Mouse (Mus musculus) fat pad, adult 2 months (tissue): ENCODE data around the gene Slc26a3.
A peak's percentile ranks its signal among the peaks of the same experiment; 100 is the strongest.

ENCODE experiments used
- DNase-seq: peaks from one replicate; pipeline ENCODE4 v3.0.0-alpha.2; 2011; ENCODE audit warnings: low read depth, low spot score; ENCODE audit errors: extremely low read depth

Slc26a3 gene

DNA sequence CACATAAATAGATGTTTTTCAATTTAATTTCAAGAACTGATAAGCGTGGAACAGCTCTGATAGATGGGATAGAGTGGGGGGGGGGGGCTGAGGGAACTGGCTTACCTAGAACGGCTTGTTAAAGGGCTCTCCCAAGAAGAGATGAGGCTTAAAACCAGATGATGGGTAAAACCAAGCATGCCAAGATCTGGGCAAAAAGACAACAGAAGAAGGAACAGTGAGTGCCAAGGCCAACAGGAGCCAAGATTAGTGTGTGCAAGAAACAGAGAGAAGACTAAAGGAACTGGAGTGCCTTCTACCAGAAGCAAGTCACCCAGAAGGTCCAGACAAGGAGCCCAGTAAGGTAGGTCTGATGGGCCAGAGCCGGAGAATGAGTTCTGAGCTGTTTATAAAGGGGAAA lies at the start of gene Slc26a3:
TSS of gene Slc26a3 (plus strand) at position 301 of the 400 bp plus-strand sequence.
- DNase-seq = no peak

DNA sequence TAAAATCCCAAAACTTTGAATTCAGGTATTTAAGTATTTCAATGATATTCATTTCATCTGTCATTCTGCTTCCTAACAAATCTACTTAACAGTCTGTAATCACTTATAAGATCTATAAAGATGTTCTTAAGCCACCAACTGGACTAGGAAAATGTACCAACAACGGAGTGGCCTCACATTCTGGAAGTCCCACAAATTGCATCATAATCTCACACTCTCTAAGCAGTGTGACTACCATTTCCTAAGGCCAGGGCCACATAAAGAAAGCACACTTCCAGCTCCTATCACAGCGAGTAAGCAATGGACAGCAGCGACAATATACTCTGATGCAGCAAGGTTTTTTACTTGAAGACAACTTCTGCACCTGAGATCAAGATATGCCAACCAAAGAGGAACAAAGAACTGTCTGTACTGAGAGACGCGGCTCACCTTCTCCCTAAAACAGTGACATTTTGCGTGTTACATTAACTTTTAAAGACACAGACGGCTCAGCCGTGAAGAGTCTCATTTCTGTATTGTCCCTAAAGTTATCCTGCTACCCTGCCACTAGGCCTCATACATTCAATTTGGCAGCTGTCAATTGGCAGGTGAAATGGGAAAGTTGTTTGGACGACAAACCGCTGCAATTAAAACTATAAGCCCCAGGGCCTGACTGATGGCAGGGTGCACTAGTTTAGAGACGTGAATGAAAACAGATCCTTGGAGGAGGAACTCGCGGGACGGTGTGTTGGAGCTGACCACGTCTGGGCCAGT lies 40.3 kb upstream of the Slc26a3 start:
- peak; percentile 37 for DNase-seq

GRCm38 (mm10) chr12:31350944-31351928 lies 39.4 kb upstream of the Slc26a3 start, which contains the start of gene Dld:
TSS of gene Dld (minus strand) at chr12:31351453.
- peak; percentile 46 for DNase-seq

DNA sequence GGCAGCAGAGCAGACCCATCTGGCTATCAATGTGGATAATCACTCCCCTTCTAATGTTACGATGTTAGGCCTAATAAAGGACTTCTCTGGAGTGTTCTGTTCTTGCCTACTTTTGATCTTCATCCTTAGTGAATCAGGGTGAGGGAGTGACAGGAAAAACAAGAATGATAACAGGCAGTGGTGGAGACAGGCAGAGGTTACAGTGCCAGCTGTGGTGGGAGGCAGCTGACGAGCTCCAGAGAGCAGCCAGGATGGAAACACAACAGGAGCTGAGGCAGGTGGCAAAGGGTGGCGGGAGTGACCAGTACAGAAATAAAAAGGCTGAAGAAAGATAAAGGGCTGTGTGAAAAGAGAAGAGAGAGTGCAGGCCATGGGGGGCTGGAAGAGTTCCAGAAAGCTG lies 24.2 kb upstream of the Slc26a3 start:
- DNase-seq = no peak

DNA sequence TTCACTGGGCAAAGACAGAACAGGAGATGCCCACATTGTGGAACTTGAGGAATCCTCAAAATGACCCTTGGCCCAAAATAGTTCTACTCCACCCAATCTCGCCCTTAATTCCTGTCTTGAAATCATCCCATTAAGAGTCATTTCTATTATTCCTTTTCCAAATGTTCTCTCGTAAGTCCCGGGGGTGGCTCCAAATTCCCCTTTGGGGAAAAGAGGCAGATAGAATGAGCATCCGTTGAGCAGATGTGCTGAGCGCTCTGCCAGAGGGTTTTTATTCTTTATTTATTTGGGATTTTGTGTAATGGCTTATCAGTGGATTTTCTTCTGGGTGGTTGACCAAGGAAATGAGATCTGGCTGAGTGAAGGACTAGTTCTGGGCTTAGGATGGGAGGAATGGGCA lies 22.9 kb upstream of the Slc26a3 start:
- no peak for DNase-seq

GRCm38 (mm10) chr12:31369118-31369517 lies 21.6 kb upstream of the Slc26a3 start:
- DNase-seq = no peak

DNA sequence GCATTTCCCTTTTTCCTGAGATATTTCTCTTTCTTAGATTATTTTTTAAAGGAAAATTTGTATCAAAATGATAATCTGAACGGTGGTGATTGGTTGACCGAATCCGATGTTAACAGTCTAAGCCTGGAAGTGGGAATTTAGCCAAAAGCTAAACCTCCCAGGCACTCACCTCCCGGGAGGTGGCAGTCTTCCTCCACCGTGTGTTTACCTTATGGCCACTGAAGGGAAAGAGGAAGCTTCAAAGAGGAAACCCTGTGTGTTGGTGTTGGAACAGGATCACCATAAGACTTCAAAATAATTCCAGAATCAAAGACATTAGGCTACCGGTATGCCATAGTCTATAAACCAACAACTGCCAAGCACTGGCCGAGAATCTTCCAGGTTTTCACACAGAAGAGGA lies 21.0 kb upstream of the Slc26a3 start:
- no peak for DNase-seq

GRCm38 (mm10) chr12:31374603-31375282 lies 15.9 kb upstream of the Slc26a3 start:
- no peak for DNase-seq

DNA sequence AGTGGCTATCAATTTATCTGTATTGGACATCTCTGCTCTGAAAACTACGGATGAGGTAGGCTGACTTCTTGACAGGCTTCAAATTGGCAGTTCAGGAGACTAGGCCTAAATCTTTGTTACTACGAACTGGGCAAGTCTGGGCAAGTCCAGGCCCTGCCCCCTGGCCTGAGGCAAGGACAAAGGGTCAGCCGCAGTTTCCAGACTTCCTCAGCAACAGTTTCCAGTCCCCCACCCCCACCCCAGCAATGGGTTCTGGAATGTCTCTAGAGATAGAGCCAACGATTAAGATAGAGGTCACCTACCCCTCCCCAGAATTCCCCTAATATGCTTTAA lies 15.4 kb upstream of the Slc26a3 start:
- DNase-seq = no peak

DNA sequence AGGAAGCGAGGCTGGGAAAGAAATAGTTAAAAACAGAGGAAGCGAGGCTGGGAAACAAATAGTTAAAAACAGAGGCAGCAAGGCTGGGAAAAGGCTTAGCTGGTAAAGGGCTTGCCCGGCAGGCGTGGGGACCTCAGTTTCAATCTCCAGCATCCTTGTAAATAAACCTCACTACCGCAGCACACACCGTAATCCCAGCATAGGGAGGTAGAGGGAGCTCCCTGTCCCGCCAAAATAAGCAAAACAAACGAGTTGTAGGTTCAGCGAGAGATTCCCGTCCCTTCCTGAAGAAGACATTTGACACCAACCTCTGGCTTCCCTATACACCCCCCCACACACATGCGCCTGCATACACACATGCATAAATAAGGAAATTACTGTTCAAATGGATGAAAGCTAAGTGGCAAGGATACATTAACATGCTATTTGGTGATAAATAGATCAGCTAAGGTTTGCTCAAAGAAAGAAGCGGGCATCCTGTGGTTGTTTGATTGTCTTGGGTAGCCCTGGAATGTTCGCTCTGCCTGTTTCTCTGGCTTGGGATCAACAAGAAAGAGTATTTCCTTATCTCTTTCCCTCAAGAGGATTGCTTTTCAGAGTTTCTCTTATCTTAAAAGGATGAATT lies 14.2 kb upstream of the Slc26a3 start:
- DNase-seq = no peak

- DNase-seq = no peak
Observed at GRCm38 (mm10) chr12:31377241-31377640, 13.4 kb upstream of the Slc26a3 start.

DNA sequence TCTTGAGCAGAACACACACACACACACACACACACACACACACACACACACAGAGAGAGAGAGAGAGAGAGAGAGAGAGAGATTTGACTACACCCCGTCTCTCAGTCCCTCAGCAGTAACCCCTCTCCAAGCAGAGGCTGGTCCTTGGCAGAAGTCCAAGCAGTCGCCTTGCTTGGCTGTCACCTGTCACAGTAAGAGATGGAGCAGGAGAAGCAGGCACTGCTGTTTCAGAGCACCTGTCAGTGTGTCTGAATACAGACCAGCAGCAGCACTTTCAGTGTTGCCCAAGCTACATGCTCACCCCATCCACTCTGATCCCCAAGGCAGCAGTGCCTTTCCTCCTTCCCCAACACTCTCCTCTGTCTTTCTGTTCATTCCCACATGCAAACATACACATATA lies 9.8 kb upstream of the Slc26a3 start:
- DNase-seq = no peak

GRCm38 (mm10) chr12:31382451-31382850 lies 8.2 kb upstream of the Slc26a3 start:
- no peak for DNase-seq

DNA sequence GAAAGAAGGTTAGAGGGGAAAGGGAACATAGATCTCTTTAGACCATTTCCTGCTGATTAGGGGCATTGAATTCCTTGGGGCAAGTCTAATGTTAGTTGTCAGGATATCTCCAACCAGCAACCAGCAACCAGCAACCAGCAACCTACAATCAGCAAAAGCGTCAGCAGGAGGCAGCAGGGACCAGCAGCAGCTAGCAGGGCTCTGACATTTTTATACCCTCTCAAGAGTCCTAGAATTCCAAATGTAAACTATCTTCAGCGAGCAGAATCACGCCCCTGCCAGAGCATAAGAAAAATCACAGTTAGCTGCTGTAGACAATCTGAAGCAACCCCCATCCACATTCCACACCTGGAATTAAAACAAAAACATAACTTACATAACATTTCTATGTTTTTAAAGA lies 3.4 kb upstream of the Slc26a3 start:
- no peak for DNase-seq

DNA sequence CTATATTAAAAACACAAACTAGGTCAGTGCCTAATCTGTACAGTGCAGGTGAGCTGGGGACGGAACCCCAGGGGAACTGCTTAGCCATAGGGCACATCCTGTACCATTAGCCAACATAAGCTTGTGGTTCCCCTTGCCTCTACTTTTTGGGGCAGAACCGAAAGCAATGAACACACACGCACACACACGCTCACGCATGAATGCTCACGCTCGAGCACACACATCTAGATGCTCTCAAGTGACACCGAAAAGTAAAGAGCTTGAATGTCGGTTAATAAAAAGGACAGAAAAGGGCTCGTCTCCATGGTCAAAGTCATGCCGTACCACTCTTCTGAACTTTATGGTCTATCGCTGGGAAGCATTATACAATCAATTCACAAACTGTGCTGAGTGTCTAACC lies 1.0 kb downstream of the Slc26a3 start:
- DNase-seq = no peak

- no peak for DNase-seq
Observed at GRCm38 (mm10) chr12:31395895-31396294, 5.2 kb downstream of the Slc26a3 start.

GRCm38 (mm10) chr12:31397709-31398108 lies 7.0 kb downstream of the Slc26a3 start:
- no peak for DNase-seq

DNA sequence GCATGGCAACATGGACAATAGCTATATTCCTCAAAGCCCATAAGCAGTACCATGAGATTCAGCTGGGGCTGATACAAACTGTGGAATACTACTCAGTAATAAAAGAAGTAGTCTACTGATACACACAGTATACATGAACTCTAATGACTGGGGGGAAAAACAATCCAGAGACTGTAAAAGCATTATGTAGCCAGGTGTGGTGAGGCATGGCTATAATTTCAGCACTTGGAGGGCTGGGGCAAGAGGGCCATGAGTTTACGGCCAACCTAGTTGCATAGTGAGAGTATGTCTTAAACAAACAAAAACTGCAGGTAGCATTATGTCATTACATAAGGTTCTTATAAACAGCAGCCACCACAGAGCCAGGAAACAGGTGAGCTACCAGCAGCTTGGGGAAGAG lies 10.2 kb downstream of the Slc26a3 start:
- DNase-seq = no peak

DNA sequence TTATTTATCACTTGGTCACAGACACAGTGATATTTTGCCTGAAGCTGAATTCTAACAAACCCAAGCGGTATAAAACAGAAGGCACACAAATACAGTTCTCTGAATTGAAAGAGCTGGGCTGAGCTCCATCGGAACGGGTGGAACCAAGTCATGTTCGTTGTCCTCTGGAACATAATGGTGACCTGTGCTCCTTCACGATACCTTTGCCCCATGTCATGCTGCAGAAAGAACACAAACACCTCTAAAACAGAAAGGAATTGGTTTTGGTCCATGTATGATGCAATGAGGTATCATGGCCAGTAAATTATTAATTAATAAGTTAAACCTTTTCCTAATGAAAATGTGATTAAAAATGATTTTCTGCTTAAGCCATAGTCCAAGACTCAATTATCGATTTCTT lies 11.3 kb downstream of the Slc26a3 start:
- no peak for DNase-seq

DNA sequence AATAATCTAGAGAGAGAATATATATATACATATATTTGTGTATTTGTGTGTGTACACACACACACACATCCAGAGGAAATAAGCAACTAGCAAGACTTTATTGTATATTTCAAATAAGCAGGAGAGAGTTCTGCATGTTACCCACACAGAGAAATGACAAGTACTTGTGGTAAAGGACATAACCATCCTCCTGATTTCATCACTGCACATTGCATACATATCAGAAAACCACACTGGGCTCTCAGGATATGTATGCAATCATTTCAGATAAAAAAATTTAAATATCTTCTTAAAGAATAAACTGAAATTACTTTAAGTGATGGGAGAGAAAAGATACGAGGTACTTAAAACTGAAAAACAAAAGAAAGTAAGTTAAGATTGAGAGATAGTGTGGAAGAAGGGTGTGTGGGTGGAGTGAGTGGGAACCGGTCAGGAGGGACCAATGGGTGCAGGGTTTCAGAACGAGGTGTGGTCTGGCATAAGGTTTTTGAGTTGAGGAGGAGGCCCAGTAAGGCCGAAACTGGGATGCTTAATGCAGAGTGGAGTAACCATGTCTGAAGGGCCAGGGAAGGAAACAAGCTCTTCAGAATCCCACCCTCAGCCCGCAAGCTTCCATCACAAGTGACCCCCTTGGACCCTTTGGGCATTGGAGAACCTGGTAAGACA lies 14.0 kb downstream of the Slc26a3 start:
- no peak for DNase-seq

DNA sequence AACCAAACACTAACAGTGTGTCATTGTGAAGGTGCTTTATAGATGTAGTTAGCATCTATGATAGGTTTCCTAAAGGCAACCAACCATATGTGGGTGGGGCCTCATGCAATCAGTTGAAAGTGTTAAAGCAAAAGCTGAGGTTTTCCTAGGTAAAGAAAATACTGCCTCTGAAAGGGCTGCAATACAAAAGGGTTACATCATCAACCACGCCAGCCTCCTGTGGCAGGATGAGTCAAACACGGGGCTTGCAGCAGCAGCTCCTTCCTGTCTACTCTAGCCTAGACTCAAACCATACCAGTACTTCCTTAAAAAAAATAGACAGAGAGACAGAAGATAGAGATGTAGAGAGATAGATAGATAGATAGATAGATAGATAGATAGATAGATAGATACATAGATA lies 25.3 kb downstream of the Slc26a3 start:
- DNase-seq = no peak
